Mouse (Mus musculus): ENCODE results near the gene Emc8.

Emc8 gene

DNA sequence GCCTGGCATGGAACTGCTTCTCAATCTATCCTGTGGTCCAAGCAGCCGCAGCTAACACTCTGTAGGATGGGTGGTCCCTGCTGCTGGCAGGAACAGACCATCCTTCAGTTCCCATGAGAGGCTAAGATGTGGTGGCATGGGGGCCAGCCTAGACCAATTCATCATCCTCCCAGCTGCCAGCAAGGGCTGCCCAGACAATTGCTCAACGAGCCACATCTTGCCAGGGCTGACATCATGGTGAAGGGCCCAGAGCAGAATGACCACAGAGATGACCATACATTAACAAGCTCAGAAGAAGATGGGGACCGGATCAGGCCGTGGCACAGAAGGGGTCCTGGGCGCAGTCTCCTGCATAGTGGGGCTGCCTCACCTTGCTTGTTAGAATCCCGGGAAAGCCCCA lies 57.5 kb downstream of the Emc8 start:
- in situ Hi-C loops (cut with MseI, MboI): no loop called here

DNA sequence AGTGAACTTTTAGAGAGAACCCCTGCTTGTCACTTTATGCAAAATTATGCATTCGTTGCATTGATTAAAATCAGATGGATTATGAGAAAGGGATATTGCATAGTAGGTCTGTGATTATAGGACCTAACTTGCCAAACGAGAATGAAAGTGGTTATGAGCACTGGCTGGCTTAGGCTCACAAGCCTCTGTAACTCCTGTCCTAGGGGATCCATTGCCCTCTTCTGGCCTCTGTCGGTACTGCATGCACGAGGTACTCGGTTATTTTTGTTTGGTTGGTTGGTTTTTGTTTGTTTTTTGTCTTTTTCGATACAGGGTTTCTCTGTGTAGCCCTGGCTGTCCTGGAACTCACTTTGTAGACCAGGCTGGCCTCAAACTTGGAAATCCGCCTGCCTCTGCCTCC lies 60.5 kb downstream of the Emc8 start:
- in situ Hi-C loops (cut with MseI, MboI): no loop called here

DNA sequence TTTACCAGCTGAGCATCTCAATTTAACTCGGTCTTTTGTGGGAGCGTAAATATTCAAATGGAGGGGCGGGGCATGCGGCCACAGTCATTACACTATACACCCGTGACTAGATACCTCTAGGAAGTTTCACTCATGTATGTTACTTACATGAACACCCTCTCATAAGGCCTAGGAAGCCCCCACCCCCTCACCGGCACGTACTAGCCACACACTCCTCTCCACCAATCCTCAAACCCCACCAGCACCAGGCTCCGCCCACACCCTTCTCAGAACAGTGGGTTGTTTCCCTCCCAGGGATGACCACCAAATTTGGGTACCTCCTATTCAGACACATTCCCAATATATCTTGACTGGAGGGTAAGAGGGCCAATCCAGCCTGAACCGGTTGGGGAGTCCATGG lies 60.9 kb downstream of the Emc8 start:
- in situ Hi-C loops (cut with MseI, MboI): no loop called here
